Mouse (Mus musculus) heart, postnatal 14 days (tissue): ENCODE data around the gene Gm49661. TPM values are rescaled to one million over a fixed set of nuclear protein-coding genes. Genes with fewer than 3 reads are reported as not detected.
A peak's percentile ranks its signal among the peaks of the same experiment; 100 is the strongest.

ENCODE experiments used
- DNase-seq, 2 experiments: peaks; one replicate each; pipeline ENCODE4 v3.0.0; 2021 to 2022
- intact Hi-C: fragments of 180-260 bp; cut with DNase I; formaldehyde crosslinking; loops from one replicate; pipeline ENCODE4 v1.15.1; 2025
- long read RNA-seq, 2 experiments: library from polyadenylated mRNA; stranded (forward); transcript quantifications; one replicate each; pipeline ENCODE4 v2.0.0; 2021
- total RNA-seq, 2 experiments: library from RNA; stranded (reverse); gene quantifications; 2 replicates each; pipeline ENCODE4 v1.2.3; 2021

Gm49661 gene
- 1 to 10 TPM; 1.1 to 2.7 TPM for total RNA-seq
- long read RNA-seq, experiment 1, result 0 reads
- long read RNA-seq, experiment 2, result 0 reads

GRCm38 (mm10) chr8:84969241-84970134 lies at the start of gene Gm49661, which contains the start of the genes Prdx2 and Rnaseh2a:
Gene Gm49661, minus strand, starts transcription at chr8:84969433.
Gene Prdx2, plus strand, starts transcription at chr8:84969587.
Gene Rnaseh2a, minus strand, starts transcription at chr8:84969767.
- intact Hi-C loops, result no loop called here
- peak; percentile 77 to 78 for DNase-seq

- intact Hi-C loops, result no loop called here
- no peak for DNase-seq
Observed at GRCm38 (mm10) chr8:85017209-85017608, 48.0 kb upstream of the Gm49661 start.

- no peak for DNase-seq
- intact Hi-C loops, result no loop called here
Observed at GRCm38 (mm10) chr8:85016724-85017123, 47.5 kb upstream of the Gm49661 start.

- intact Hi-C loops, result no loop called here
- no peak for DNase-seq
Observed at GRCm38 (mm10) chr8:85014431-85014830, 45.2 kb upstream of the Gm49661 start, which contains the start of gene Best2. Gene Best2, minus strand, starts transcription at chr8:85014531.

GRCm38 (mm10) chr8:85013230-85013840 lies 44.1 kb upstream of the Gm49661 start:
- DNase-seq, result peak; percentile 58 to 68
- intact Hi-C loops, result no loop called here

- no peak for DNase-seq
- intact Hi-C loops, result no loop called here
Observed at GRCm38 (mm10) chr8:85011242-85011641, 42.0 kb upstream of the Gm49661 start.

GRCm38 (mm10) chr8:85007686-85008085 lies 38.5 kb upstream of the Gm49661 start:
- intact Hi-C loops, result no loop called here
- peak; percentile 42 to 66 for DNase-seq

- peak; percentile 91 to 95 for DNase-seq
- intact Hi-C loops, result loop anchor here (2.0 kb wide), 1 partner anchor 69 kb away; no protein-coding TSS in a partner anchor
Observed at GRCm38 (mm10) chr8:84997649-84998295, 28.5 kb upstream of the Gm49661 start.

- no peak for DNase-seq
- intact Hi-C loops, result no loop called here
Observed at GRCm38 (mm10) chr8:84996978-84997377, 27.7 kb upstream of the Gm49661 start.

GRCm38 (mm10) chr8:84995680-84996079 lies 26.4 kb upstream of the Gm49661 start:
- DNase-seq, result no peak

GRCm38 (mm10) chr8:84994375-84994774 lies 25.1 kb upstream of the Gm49661 start:
- intact Hi-C loops, result no loop called here
- no peak for DNase-seq

More at GRCm38 (mm10) chr8:84995680-84996079, 26.4 kb upstream of the Gm49661 start:
- intact Hi-C loops, result no loop called here

GRCm38 (mm10) chr8:84990836-84991235 lies 21.6 kb upstream of the Gm49661 start:
- no peak for DNase-seq

GRCm38 (mm10) chr8:84990349-84990748 lies 21.1 kb upstream of the Gm49661 start, which contains the start of gene Hook2:
Gene Hook2, plus strand, starts transcription at chr8:84990603.
- intact Hi-C loops, result no loop called here
- DNase-seq, result peak; percentile 95 to 97

More at GRCm38 (mm10) chr8:84990836-84991235, 21.6 kb upstream of the Gm49661 start:
- intact Hi-C loops, result no loop called here

GRCm38 (mm10) chr8:84989810-84990209 lies 20.6 kb upstream of the Gm49661 start:
- intact Hi-C loops, result loop anchor here (1.0 kb wide), 1 partner anchor 15 kb away; no protein-coding TSS in a partner anchor
- DNase-seq, result peak; percentile 94 to 97

GRCm38 (mm10) chr8:84989311-84989731 lies 20.1 kb upstream of the Gm49661 start:
- intact Hi-C loops, result loop anchor here (1.0 kb wide), 1 partner anchor 14 kb away; no protein-coding TSS in a partner anchor
- DNase-seq, result peak; percentile 60 to 61

GRCm38 (mm10) chr8:84987903-84988302 lies 18.7 kb upstream of the Gm49661 start:
- DNase-seq, result peak; percentile 63 to 68
- intact Hi-C loops, result no loop called here

- no peak for DNase-seq
- intact Hi-C loops, result no loop called here
Observed at GRCm38 (mm10) chr8:84987388-84987787, 18.2 kb upstream of the Gm49661 start.

GRCm38 (mm10) chr8:84986379-84986945 lies 17.2 kb upstream of the Gm49661 start:
- intact Hi-C loops, result no loop called here
- DNase-seq, result no peak

GRCm38 (mm10) chr8:84985684-84986378 lies 16.6 kb upstream of the Gm49661 start:
- peak; percentile 88 to 89 for DNase-seq
- intact Hi-C loops, result no loop called here
